Mouse (Mus musculus) liver, adult 2 months (tissue): ENCODE results near the gene 9430015G10Rik.

Experiments
- CTCF ChIP-seq: fragments of 200-500 bp; IDR thresholded peaks from 2 replicates; pipeline ENCODE4 v1.5.1; 2011; ENCODE audit warnings: low read depth, low read length, control low read depth
- POLR2A ChIP-seq: fragments of 200-500 bp; IDR thresholded peaks from 2 replicates; pipeline ENCODE4 v1.6.1; 2011; ENCODE audit warnings: low read length, control low read depth; ENCODE audit not compliant: insufficient read depth; ENCODE audit errors: extremely low read depth

DNA sequence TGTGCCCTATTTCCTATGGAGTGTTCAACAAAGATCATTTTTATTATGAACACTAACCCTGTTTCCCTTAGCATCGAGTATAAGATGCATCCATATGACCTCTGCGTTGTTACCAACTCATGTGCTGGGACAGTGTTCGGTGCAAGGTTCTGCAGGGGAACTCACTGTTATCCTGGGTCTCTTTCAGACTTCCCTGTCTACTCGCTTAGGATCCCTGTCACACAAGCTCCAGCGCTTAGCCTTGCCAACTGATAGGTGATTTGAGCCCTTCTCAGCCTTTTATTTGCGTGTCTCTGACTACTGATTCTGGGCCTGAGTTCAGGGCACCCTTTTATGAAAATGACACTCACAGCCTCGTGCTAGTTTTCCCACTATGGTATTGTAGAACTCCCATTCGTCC, 24.5 kb upstream of the 9430015G10Rik start:
- no peak for TF ChIP-seq POLR2A
- TF ChIP-seq CTCF = no peak
